Mouse (Mus musculus) lung, postnatal 10 days (tissue): Measurements from ENCODE around the gene Ntng2.

ENCODE experiments used
- DNase-seq: peaks from one replicate; pipeline ENCODE4 v3.0.0; 2021

Ntng2 gene

GRCm38 (mm10) chr2:29252599-29253204, at the start of gene Ntng2:
Gene Ntng2 (minus strand): TSS chr2:29253005.
- peak; percentile 78 for DNase-seq

DNA sequence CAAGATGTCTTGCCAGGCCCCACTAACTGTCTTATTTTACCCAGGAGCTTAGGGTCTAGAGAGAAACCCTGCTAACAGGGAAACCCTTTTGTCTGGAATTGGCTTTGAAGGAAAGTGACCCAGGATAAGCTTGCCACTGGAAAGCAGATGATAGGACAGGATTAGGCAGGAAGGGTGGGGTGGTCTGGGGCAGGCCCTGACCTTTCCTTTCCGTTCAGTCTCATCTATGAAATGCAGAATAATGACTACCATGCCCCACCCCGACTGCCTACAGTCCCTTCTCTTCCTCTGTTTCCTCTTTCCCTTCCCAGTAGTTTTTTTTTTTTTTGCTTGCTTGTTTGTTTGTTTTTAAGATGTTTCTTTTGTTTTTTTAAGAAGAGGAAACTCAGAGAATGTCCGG, 42.8 kb upstream of the Ntng2 start:
- DNase-seq: peak; percentile 36

DNA sequence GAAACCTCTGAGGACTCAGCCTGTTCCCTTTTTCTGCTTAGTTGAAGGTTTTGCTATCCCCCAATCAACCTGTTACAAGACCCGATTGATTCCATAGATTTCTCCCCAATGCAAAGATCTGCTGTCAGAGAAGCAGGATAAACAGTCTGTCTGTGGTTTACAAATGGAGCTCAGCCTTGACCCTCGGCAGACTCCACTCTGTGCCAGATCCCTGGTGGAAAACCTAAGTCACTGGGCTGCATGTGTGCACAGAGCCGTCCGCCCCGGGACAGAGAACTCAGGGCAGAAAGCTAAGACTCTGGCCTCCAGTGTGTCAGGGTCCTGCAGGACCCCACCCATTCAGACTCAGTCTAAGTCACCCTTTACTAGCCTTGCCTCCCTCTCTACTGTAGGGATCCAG, 34.8 kb upstream of the Ntng2 start:
- DNase-seq: no peak

DNA sequence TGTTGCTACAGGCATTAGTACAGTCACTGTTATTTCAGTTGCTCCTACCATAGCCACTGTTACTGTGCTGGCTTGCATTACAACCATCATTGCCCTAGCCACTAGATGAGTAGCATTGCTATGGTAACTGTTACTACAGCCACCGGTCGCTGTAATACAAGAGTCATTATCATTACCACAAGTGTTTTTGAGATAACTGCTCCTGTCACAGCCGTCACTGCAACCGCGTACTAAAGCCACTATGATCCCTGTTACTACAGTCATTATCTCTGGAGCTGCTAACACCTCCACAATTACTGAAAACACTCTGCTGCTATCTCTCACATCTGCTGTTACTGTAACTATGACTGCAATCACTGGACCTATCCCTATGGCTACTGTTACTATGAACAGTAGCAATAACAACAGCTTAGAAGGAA, 24.9 kb upstream of the Ntng2 start:
- no peak for DNase-seq

DNA sequence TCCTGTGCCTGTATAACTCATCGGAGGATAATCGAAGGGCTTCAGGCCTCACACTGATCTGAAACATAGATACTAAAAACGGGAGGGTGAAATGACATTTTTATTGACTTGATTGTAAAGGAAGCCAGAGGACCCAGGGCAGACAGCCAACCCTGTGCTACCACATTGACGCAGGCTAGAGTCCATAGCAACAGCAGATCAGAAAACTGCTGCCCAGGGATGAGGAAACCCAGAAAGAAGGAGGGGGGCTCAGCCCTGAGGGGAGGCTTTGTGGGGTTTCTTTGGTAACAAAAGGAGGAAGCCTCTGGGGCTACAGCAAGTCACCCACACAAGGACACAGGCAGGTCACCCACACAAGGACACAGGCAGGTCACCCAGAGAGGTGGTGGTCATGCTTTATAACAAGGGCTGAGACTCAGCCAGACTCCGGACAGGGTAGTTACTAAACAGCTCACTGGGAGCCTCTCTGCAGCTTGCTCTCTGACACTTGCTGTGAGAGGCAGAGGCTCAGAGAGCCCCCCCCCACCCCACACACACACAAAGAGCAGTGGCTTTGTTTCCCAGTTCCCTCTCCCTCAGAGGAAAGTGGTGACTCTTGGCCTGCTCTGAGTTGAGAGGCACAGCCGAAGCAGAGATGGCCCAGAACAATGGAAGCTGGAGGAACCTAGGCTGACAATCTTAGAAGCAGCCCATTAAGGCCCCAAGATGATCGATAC, 19.2 kb upstream of the Ntng2 start:
- peak; percentile 73 for DNase-seq

DNA sequence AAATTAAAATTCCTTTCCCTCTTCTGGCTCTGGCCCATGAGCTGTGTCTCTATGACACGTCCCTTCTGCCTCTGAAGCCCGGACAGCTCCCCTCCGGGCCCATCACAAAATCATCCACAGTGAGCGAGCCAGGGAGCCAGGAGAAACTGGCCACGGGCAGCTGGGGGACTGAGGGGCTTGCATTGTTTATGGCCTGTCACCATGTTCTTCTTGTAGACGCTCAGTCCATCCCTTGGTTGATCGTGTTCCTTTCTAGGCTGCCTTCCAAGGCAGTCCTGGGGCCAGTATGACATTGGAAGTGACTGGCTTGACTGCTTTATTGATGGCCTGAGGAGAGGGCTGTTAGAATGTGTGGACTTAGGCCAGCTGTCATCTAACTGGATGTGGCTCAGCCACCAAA, 18.3 kb upstream of the Ntng2 start:
- peak; percentile 16 for DNase-seq

- no peak for DNase-seq
Measured at GRCm38 (mm10) chr2:29266810-29267209, 14.0 kb upstream of the Ntng2 start.

GRCm38 (mm10) chr2:29262436-29262915, 9.7 kb upstream of the Ntng2 start:
- DNase-seq: peak; percentile 56

DNA sequence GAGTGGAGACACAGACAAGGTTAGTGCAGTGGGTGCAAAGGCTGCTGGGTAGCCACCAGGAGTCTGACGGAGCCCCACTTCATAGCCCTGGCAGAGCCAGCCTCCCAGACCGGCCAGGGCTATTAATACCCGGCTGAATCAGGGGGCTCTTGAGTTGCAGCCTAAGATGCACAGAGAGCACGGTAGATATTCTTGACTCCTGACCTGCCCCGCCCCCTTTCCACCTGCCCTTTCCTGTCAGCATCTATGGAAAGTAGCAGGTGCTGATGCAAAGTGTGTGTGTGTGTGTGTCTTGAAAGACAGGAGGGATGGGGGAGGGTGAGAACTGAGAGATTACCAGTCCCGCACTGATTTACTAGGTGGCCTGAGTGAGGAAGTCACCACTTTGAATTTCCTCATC, 8.3 kb upstream of the Ntng2 start:
- DNase-seq: no peak

DNA sequence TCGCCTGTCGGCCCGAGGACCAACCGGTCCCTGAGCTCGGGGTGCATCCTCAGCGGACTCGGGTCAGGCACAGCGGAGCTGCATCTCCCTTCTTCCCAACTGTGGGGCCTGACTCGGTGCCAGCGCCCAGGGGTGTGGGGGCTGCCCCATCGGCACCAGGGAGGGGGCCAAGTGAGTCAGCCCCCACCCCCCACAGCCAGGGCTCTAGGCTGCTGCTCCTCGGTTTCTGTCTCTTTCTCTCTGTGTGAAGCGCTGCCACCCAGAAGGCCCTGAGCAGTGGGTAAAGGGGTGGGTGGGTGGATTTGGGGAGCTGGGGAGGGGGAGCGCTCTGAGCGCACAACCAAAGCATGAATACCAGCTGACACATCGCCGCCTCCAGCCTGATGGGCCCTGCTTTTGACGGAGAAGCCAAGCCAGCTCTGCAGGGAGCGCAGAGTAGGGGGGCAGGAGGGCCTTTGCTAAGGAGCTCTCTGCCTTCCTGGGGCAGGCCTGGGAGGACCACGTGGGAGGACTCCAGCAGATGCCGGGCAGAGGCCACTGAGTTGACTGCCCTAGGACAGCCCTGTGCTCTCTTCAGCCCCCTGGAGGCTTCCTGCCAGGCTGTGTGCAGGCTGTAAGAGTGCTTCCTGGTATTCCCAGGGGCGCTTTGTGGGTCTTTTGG, 530 bp upstream of the Ntng2 start:
- DNase-seq: peak; percentile 80

DNA sequence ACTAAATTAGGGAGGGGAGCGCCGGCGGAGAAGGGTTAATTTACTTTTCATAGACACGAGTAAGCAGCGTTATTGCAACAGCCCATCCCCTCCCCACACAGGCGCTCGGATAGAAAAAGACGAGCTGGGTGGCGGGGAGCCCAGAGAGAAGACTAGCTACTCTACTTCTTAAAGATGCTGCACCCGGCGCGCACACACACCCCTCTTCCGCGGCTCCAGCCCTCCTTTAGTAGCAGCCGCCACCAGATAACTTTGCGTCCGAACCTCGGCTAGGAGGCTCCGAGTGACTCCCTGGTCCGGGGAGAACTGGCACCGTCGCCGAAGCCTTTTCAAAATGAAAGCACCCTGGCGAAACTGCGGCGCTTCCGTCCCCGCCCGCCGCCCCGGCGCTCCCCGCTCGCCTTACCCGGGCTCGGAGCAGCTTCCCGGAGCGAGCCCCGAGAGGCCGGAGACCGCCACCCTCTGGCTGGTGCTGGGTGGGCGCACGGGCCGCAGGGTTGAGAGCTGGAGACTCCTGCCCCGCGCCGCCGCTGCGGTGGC, 676 bp downstream of the Ntng2 start:
- DNase-seq: peak; percentile 73

DNA sequence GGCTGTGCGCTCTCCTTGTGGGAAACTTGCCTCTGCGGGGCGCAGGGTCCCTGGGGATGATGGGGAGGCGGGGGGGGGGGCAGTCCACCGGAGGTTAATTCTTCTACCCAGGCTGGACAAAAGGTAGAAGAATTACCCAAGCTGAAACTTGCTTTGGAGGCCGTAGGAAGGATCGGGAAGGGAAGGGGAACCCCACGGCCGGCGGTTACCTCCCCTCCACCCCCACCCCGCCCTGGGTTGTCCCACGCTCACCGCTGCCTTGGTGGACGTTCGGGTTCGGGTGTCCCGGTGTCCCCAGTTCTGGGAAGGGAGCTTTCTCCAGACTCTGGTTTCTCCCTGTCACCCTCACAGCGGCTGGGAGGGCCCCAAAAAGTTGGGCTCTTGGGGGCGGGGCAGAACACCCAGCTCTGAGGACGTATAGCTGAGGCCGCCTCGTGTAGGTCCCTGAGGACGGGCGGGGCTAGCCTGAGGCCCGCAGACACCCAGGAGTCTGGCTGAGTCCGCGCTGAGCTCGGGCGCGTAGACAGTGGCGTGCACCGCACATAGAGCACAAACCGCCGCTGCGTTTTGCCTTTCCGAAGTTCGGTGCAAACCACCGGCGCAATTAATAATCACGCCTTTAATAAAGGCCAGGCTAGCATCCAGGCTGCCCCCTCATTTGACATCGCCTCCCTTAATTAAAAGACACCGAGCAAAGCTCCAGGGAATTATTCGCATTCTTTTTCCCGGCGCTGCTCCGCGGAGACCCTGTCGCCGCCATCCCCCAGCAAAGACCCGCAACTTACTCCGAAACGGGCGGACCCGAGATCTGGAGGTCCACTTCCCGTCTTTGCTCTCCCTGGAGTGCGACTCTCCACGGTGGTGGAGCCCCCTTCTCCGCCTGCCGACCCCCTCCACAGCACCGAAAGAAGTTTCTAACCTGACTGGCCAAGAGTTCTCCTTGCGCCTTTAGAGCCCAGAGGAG, 1.4 kb downstream of the Ntng2 start:
- peak; percentile 32 for DNase-seq

- peak; percentile 16 for DNase-seq
Measured at GRCm38 (mm10) chr2:29250263-29251094, 2.3 kb downstream of the Ntng2 start.

GRCm38 (mm10) chr2:29249852-29250251, 3.0 kb downstream of the Ntng2 start:
- DNase-seq: no peak

- peak; percentile 19 for DNase-seq
Measured at GRCm38 (mm10) chr2:29248551-29248950, 4.3 kb downstream of the Ntng2 start.

- DNase-seq: peak; percentile 11
Measured at GRCm38 (mm10) chr2:29247386-29247785, 5.4 kb downstream of the Ntng2 start.

DNA sequence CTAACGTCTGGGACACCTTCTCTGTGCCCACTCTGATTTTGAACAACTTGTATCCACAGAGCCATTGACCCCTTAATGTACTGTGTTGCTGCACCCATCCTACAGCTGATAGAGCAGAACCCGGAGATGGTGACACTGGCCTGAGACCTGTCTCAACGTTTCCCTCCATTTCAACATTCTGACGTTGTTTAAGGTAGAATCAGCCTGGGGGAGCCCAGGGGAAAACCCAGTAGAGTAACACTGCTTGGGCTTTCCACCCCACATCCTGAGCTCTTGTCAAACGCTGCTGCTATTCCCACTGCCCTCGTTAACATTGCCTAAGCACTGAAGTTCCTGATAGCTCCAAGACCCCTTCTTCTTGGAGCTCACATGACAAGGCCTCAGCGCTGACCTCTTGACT, 5.9 kb downstream of the Ntng2 start:
- DNase-seq: no peak

DNA sequence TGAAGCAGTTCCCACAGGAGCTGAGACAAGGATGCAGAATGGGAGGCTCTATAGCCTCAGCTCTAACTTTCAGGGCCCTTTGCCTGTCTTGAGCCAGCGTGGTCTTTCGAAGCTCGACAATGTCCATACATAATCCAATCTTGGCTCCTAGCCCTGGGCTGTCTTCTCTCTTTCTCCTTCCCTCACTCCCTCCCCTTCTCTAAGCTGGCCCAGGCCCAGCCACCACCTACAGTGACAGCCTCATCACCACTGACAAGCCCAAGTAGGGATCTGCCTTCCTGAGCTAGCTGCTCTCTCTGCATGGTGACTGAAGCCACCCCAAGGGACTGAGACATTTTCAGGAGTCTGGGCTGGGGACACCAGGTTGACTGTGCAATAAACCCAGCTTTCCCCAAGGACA, 6.5 kb downstream of the Ntng2 start:
- DNase-seq: peak; percentile 16

DNA sequence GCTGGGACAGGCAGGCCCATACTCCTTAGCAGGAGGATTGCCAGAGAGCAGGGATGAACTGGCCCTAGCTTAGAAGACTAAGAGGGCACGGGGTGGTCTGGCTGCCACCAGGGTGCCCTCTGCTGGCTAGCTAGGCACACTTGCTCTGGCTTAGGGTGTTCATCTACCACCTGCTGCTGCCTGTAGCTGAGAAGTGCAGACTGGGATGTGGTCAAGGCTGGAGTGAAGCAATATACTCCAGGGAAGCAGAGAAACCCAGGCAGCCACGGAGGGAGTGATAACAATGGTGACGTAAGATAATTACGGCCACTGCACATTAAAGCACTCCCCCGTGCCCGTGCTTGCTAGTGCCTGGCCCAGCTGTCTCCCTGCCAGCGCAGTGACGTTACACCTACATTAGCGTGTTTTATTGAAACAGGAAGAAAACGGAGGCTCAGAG, 7.4 kb downstream of the Ntng2 start:
- peak; percentile 26 for DNase-seq

DNA sequence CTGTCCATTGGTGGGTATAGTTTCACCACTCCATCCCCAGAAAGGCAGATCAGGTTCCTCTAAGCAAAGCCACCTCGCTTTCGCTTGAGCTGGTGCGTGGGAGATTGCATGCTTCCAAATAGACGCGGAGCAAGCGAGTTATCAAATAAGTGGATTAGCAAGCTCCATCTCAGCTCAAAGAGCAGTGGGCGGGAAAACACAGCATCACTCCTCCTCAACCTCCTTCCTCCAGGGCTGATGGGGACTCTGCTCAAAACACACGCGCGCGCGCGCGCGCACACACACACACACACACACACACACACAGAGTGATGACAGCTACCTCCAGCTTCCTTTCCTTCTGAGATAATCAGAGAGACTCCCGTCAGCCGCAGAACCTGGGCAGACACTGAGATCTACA, 13.5 kb downstream of the Ntng2 start:
- no peak for DNase-seq

DNA sequence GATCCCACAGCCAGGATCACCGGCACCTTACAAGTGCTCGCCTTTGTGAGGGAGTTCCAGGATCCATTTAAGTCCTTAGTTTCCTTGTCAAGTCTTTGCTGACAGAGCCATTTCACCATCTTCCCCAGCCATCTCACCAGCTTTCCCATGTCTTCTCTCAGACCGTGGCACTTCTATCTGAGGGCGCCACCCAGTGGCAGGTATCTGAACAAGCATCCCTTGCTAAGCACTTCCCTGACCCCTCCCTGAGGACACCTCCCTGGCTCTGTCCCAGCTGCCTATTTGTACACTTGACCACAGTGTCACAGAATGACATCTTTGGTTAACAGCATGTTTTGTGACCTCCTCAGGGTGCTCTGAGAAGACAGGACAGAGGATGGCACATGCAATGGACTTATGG, 15.2 kb downstream of the Ntng2 start:
- DNase-seq: peak; percentile 86

- no peak for DNase-seq
Measured at GRCm38 (mm10) chr2:29235811-29236210, 17.0 kb downstream of the Ntng2 start.
